ENCODE assay signal across 18 mouse cellular contexts in genomic region chr2:60401694-60402093, GRCm38 (mm10).
"Had no signal": no experiment of that assay in that cellular context is flagged by ENCODE, and none has a peak within 500 bp of the region (broad histone marks: within the 10 kb centered on the region; RNA-seq: fewer than 3 reads in every experiment).

No protein-coding gene starts in this region.

- H3K4me2 ChIP-seq: liver, embryonic 12.5 days; lung, embryonic 15.5 days; midbrain, embryonic 12.5 days; midbrain, embryonic 15.5 days; neural tube, embryonic 12.5 days; stomach, embryonic 15.5 days had no signal

- DNase-seq: lung, adult 2 months; lung, postnatal 14 days; lung, postnatal 36 days; right cerebral cortex, postnatal 25 days; thymus, adult 2 months; thymus, postnatal 25 days; thymus, postnatal 4 days had no signal

- H3K9ac ChIP-seq: liver, embryonic 12.5 days; liver, embryonic 14.5 days; lung, embryonic 15.5 days; midbrain, embryonic 12.5 days; midbrain, embryonic 15.5 days; neural tube, embryonic 12.5 days; stomach, embryonic 15.5 days had no signal

- ATAC-seq: liver, embryonic 12.5 days; lung, postnatal 0 days; midbrain, embryonic 15.5 days had no signal

- H3K4me3 ChIP-seq: liver, embryonic 12.5 days; lung, embryonic 15.5 days; megakaryocyte, embryonic 14.5 days; midbrain, embryonic 12.5 days; midbrain, embryonic 15.5 days; neural tube, embryonic 12.5 days; stomach, embryonic 15.5 days had no signal

- H3K9me3 ChIP-seq: liver, embryonic 12.5 days; lung, embryonic 15.5 days; midbrain, embryonic 12.5 days; midbrain, embryonic 15.5 days; neural tube, embryonic 12.5 days; stomach, embryonic 15.5 days had no signal

- H3K27me3 ChIP-seq: liver, embryonic 12.5 days; lung, embryonic 15.5 days; midbrain, embryonic 12.5 days; midbrain, embryonic 15.5 days; neural tube, embryonic 12.5 days; stomach, embryonic 15.5 days had no signal

- H3K27ac ChIP-seq: liver, embryonic 12.5 days; liver, embryonic 14.5 days; lung, embryonic 15.5 days; macrophage; midbrain, embryonic 12.5 days; midbrain, embryonic 15.5 days; neural tube, embryonic 12.5 days; stomach, embryonic 15.5 days; stomach, postnatal 0 days had no signal

- H3K4me1 ChIP-seq: liver, embryonic 12.5 days; lung, embryonic 15.5 days; megakaryocyte, embryonic 14.5 days; midbrain, embryonic 12.5 days; midbrain, embryonic 15.5 days; neural tube, embryonic 12.5 days; stomach, embryonic 15.5 days had no signal

- H3K36me3 ChIP-seq: liver, embryonic 12.5 days; lung, embryonic 15.5 days; midbrain, embryonic 12.5 days; midbrain, embryonic 15.5 days; neural tube, embryonic 12.5 days; stomach, embryonic 15.5 days had no signal
